Mouse (Mus musculus) cortical plate, adult 2 months (tissue): ENCODE measurements around the gene Cdx2.

Experiments used
- CTCF ChIP-seq: fragments of 200-500 bp; IDR thresholded peaks from 2 replicates; pipeline ENCODE4 v1.5.1; 2011; ENCODE audit warnings: mild to moderate bottlenecking, control low read depth, low read length; ENCODE audit not compliant: insufficient read depth; ENCODE audit errors: extremely low read depth
- POLR2A ChIP-seq: fragments of 200-500 bp; IDR thresholded peaks from 2 replicates; pipeline ENCODE4 v1.6.1; 2011; ENCODE audit warnings: mild to moderate bottlenecking, low read length, control low read depth; ENCODE audit not compliant: insufficient read depth; ENCODE audit errors: extremely low read depth

- TF ChIP-seq CTCF (no peak), POLR2A (no peak)
Observed at GRCm38 (mm10) chr5:147325931-147326330, 18.9 kb upstream of the Cdx2 start.
